Mouse (Mus musculus): Measurements from ENCODE around the gene Dupd1. TPM values are rescaled to one million over a fixed set of nuclear protein-coding genes. Genes with fewer than 3 reads are reported as not detected.

Gene Dupd1
- polyA plus RNA-seq, 1 experiment from 2014 or later = not detected

- no peak overlapping the region for H3K4me2 ChIP-seq (ENCODE audit: low read depth, low read length)
- H3K27ac ChIP-seq (ENCODE audit: low read length) = no peak overlapping the region
- H3K4me3 ChIP-seq (ENCODE audit: low read length) = no peak overlapping the region
- peak; percentile 28; the same call in 1 of the 2 replicates for ATAC-seq
- H3K9ac ChIP-seq (ENCODE audit: low read depth, low read length) = no peak overlapping the region
- 0 out of 2 replicates have a peak, but pooled peaks cover 5% of the 10 kb centered on the region for H3K4me1 ChIP-seq (ENCODE audit: control insufficient read depth, insufficient read depth, low read length)
- H3K27me3 ChIP-seq (replicated peaks; ENCODE audit: control insufficient read depth, insufficient read depth, low read length) = no peaks in the 10 kb centered on the region
- H3K9me3 ChIP-seq (ENCODE audit: control insufficient read depth, low read length) = no peaks in the 10 kb centered on the region
- 68% methylated on average over 11 of the region's 11 CpGs for WGBS
- 0 out of 2 replicates have a peak, but pooled peaks cover 3% of the 10 kb centered on the region for H3K36me3 ChIP-seq (ENCODE audit: control insufficient read depth, insufficient read depth, low read length)
These were observed 44.5 kb downstream of the Dupd1 start for GRCm38 (mm10) chr14:21669633-21670421.

- 86% methylated on average over 11 of the region's 11 CpGs for WGBS
- no peak overlapping the region for H3K9ac ChIP-seq (ENCODE audit: low read depth, low read length)
- H3K4me2 ChIP-seq (ENCODE audit: low read depth, low read length) = no peak overlapping the region
- 0 out of 2 replicates have a peak, but pooled peaks cover 5% of the 10 kb centered on the region for H3K4me1 ChIP-seq (ENCODE audit: control insufficient read depth, insufficient read depth, low read length)
- H3K36me3 ChIP-seq (ENCODE audit: control insufficient read depth, insufficient read depth, low read length) = 0 out of 2 replicates have a peak, but pooled peaks cover 3% of the 10 kb centered on the region
- H3K4me3 ChIP-seq (ENCODE audit: low read length) = no peak overlapping the region
- ATAC-seq = no peak
- H3K27me3 ChIP-seq (replicated peaks; ENCODE audit: control insufficient read depth, insufficient read depth, low read length) = no peaks in the 10 kb centered on the region
- no peaks in the 10 kb centered on the region for H3K9me3 ChIP-seq (ENCODE audit: control insufficient read depth, low read length)
- H3K27ac ChIP-seq (ENCODE audit: low read length) = no peak overlapping the region
These were observed 45.2 kb downstream of the Dupd1 start for GRCm38 (mm10) chr14:21669218-21669617.

- H3K27me3 ChIP-seq (replicated peaks; ENCODE audit: control insufficient read depth, insufficient read depth, low read length) = no peaks in the 10 kb centered on the region
- peaks cover 7% of the 10 kb centered on the region; the same call in 1 of the 2 replicates for H3K36me3 ChIP-seq (ENCODE audit: control insufficient read depth, insufficient read depth, low read length)
- ATAC-seq = peak; percentile 72
These were observed 51.8 kb downstream of the Dupd1 start for GRCm38 (mm10) chr14:21662465-21663142.

GRCm38 (mm10) chr14:21659652-21660051 is 54.7 kb downstream of the Dupd1 start:
- ATAC-seq = peak; percentile 64
- Histone ChIP-seq H3K4me2 (ENCODE audit: low read depth, low read length) (no peak overlapping the region), H3K9me3 (ENCODE audit: control insufficient read depth, low read length) (no peaks in the 10 kb centered on the region), H3K4me1 (ENCODE audit: control insufficient read depth, insufficient read depth, low read length) (no peaks in the 10 kb centered on the region), H3K4me3 (ENCODE audit: low read length) (no peak overlapping the region), H3K27me3 (replicated peaks; ENCODE audit: control insufficient read depth, insufficient read depth, low read length) (no peaks in the 10 kb centered on the region), H3K36me3 (ENCODE audit: control insufficient read depth, insufficient read depth, low read length) (peaks cover 5% of the 10 kb centered on the region; the same call in 1 of the 2 replicates), H3K9ac (ENCODE audit: low read depth, low read length) (no peak overlapping the region), H3K27ac (ENCODE audit: low read length) (no peak overlapping the region)
- 31% methylated on average over 5 of the region's 5 CpGs for WGBS

More at GRCm38 (mm10) chr14:21662465-21663142, 51.8 kb downstream of the Dupd1 start:
- no peak overlapping the region for H3K4me3 ChIP-seq (ENCODE audit: low read length)
- H3K9ac ChIP-seq (ENCODE audit: low read depth, low read length) = no peak overlapping the region
- no peak overlapping the region for H3K4me2 ChIP-seq (ENCODE audit: low read depth, low read length)
- H3K9me3 ChIP-seq (ENCODE audit: control insufficient read depth, low read length) = no peaks in the 10 kb centered on the region
- H3K4me1 ChIP-seq (ENCODE audit: control insufficient read depth, insufficient read depth, low read length) = no peaks in the 10 kb centered on the region
- WGBS = 73% methylated on average over 8 of the region's 8 CpGs
- no peak overlapping the region for H3K27ac ChIP-seq (ENCODE audit: low read length)

- Histone ChIP-seq H3K9ac (ENCODE audit: low read depth, low read length) (no peak overlapping the region), H3K4me3 (ENCODE audit: low read length) (no peak overlapping the region), H3K36me3 (ENCODE audit: control insufficient read depth, insufficient read depth, low read length) (peaks cover 5% of the 10 kb centered on the region; the same call in 1 of the 2 replicates), H3K4me1 (ENCODE audit: control insufficient read depth, insufficient read depth, low read length) (no peaks in the 10 kb centered on the region), H3K27ac (ENCODE audit: low read length) (no peak overlapping the region), H3K27me3 (replicated peaks; ENCODE audit: control insufficient read depth, insufficient read depth, low read length) (no peaks in the 10 kb centered on the region), H3K9me3 (ENCODE audit: control insufficient read depth, low read length) (no peaks in the 10 kb centered on the region), H3K4me2 (ENCODE audit: low read depth, low read length) (no peak overlapping the region)
- 74% methylated on average over 13 of the region's 13 CpGs for WGBS
- ATAC-seq = peak; percentile 26; the same call in 1 of the 2 replicates
These were observed 55.2 kb downstream of the Dupd1 start for GRCm38 (mm10) chr14:21659155-21659554.

GRCm38 (mm10) chr14:21653813-21654212 is 60.6 kb downstream of the Dupd1 start:
- Histone ChIP-seq H3K9me3 (ENCODE audit: control insufficient read depth, low read length) (no peaks in the 10 kb centered on the region), H3K4me1 (ENCODE audit: control insufficient read depth, insufficient read depth, low read length) (no peaks in the 10 kb centered on the region), H3K4me2 (ENCODE audit: low read depth, low read length) (no peak overlapping the region), H3K9ac (ENCODE audit: low read depth, low read length) (no peak overlapping the region), H3K36me3 (ENCODE audit: control insufficient read depth, insufficient read depth, low read length) (no peaks in the 10 kb centered on the region), H3K27me3 (replicated peaks; ENCODE audit: control insufficient read depth, insufficient read depth, low read length) (no peaks in the 10 kb centered on the region), H3K27ac (ENCODE audit: low read length) (no peak overlapping the region), H3K4me3 (ENCODE audit: low read length) (no peak overlapping the region)
- no peak for ATAC-seq
- WGBS = 65% methylated on average over 2 of the region's 2 CpGs

GRCm38 (mm10) chr14:21640806-21641435 is 73.5 kb downstream of the Dupd1 start:
- Histone ChIP-seq H3K9me3 (ENCODE audit: control insufficient read depth, low read length) (no peaks in the 10 kb centered on the region), H3K4me3 (ENCODE audit: low read length) (no peak overlapping the region), H3K27me3 (replicated peaks; ENCODE audit: control insufficient read depth, insufficient read depth, low read length) (no peaks in the 10 kb centered on the region), H3K4me2 (ENCODE audit: low read depth, low read length) (no peak overlapping the region), H3K27ac (ENCODE audit: low read length) (no peak overlapping the region), H3K36me3 (ENCODE audit: control insufficient read depth, insufficient read depth, low read length) (peaks cover 3% of the 10 kb centered on the region; the same call in 1 of the 2 replicates), H3K9ac (ENCODE audit: low read depth, low read length) (no peak overlapping the region), H3K4me1 (ENCODE audit: control insufficient read depth, insufficient read depth, low read length) (no peaks in the 10 kb centered on the region)
- ATAC-seq = no peak
- 75% methylated on average over 4 of the region's 4 CpGs for WGBS

- Histone ChIP-seq H3K4me1 (ENCODE audit: control insufficient read depth, insufficient read depth, low read length) (no peaks in the 10 kb centered on the region), H3K4me3 (ENCODE audit: low read length) (no peak overlapping the region), H3K36me3 (ENCODE audit: control insufficient read depth, insufficient read depth, low read length) (peaks cover 3% of the 10 kb centered on the region; the same call in 1 of the 2 replicates), H3K9ac (ENCODE audit: low read depth, low read length) (no peak overlapping the region), H3K27me3 (replicated peaks; ENCODE audit: control insufficient read depth, insufficient read depth, low read length) (no peaks in the 10 kb centered on the region), H3K4me2 (ENCODE audit: low read depth, low read length) (no peak overlapping the region), H3K27ac (ENCODE audit: low read length) (no peak overlapping the region), H3K9me3 (ENCODE audit: control insufficient read depth, low read length) (no peaks in the 10 kb centered on the region)
- no peak for ATAC-seq
- WGBS = 78% methylated on average over 6 of the region's 6 CpGs
These were observed 77.8 kb downstream of the Dupd1 start for GRCm38 (mm10) chr14:21636548-21636947.

- Histone ChIP-seq H3K36me3 (ENCODE audit: control insufficient read depth, insufficient read depth, low read length) (peaks cover 7% of the 10 kb centered on the region; the same call in 1 of the 2 replicates), H3K9ac (ENCODE audit: low read depth, low read length) (no peak overlapping the region), H3K27me3 (replicated peaks; ENCODE audit: control insufficient read depth, insufficient read depth, low read length) (no peaks in the 10 kb centered on the region), H3K4me2 (ENCODE audit: low read depth, low read length) (no peak overlapping the region), H3K27ac (ENCODE audit: low read length) (no peak overlapping the region), H3K9me3 (ENCODE audit: control insufficient read depth, low read length) (no peaks in the 10 kb centered on the region), H3K4me1 (ENCODE audit: control insufficient read depth, insufficient read depth, low read length) (no peaks in the 10 kb centered on the region), H3K4me3 (ENCODE audit: low read length) (no peak overlapping the region)
- ATAC-seq = no peak
- WGBS = 53% methylated on average over 5 of the region's 5 CpGs
These were observed 82.6 kb downstream of the Dupd1 start for GRCm38 (mm10) chr14:21631665-21632200.
